Mouse (Mus musculus) embryonic facial prominence, embryonic 13.5 days (tissue): Measurements from ENCODE around the gene Cacul1. TPM values are rescaled to one million over a fixed set of nuclear protein-coding genes. Genes with fewer than 3 reads are reported as not detected.

Experiments used
- ATAC-seq: fragments of 200-750 bp; cut with Nextera tagmentation; 2 replicates; pipeline ENCODE4 v1.8.0; 2017; ENCODE audit warnings: low read depth; ENCODE audit not compliant: insufficient number of reproducible peaks, insufficient read depth, low FRiP score, low TSS enrichment
- H3K27ac ChIP-seq: fragments of 300-500 bp; sonication (generic); 2 replicates; pipeline ENCODE4 v1.5.1; 2015; ENCODE audit warnings: moderate library complexity, mild to moderate bottlenecking, inconsistent platforms
- H3K27me3 ChIP-seq: fragments of 300-500 bp; sonication (generic); 2 replicates; pipeline ENCODE4 v1.6.1; 2015; ENCODE audit warnings: mild to moderate bottlenecking, inconsistent platforms
- H3K36me3 ChIP-seq: fragments of 300-500 bp; sonication (generic); 2 replicates; pipeline ENCODE4 v1.6.1; 2015; ENCODE audit warnings: mild to moderate bottlenecking, inconsistent platforms
- H3K4me1 ChIP-seq: fragments of 300-500 bp; sonication (generic); 2 replicates; pipeline ENCODE4 v1.6.1; 2015; ENCODE audit warnings: inconsistent platforms
- H3K4me2 ChIP-seq: fragments of 300-500 bp; sonication (generic); 2 replicates; pipeline ENCODE4 v1.6.1; 2015; ENCODE audit warnings: moderate library complexity, mild to moderate bottlenecking, inconsistent platforms
- H3K4me3 ChIP-seq: fragments of 300-500 bp; sonication (generic); 2 replicates; pipeline ENCODE4 v1.5.1; 2015; ENCODE audit warnings: mild to moderate bottlenecking, inconsistent platforms
- H3K9ac ChIP-seq: fragments of 300-500 bp; sonication (generic); 2 replicates; pipeline ENCODE4 v1.6.1; 2015; ENCODE audit warnings: mild to moderate bottlenecking, inconsistent platforms
- H3K9me3 ChIP-seq: fragments of 300-500 bp; sonication (generic); 2 replicates; pipeline ENCODE4 v1.6.1; 2016; ENCODE audit warnings: inconsistent platforms
- WGBS: fragments of 180-500 bp; shearing (Covaris S2); methylation state at CpG from one replicate; pipeline ENCODE4 v1.1.7; 2015; ENCODE audit warnings: mixed read lengths; 5-methylcytosine and 5-hydroxymethylcytosine counted together
- polyA plus RNA-seq: library from polyadenylated mRNA; unstranded; fragments of >200 nt; fragmentation: Nextera tagmentation; extraction: Ambion mirVana; gene quantifications from 2 replicates; pipeline ENCODE4 v1.2.1, GENCODE M21; 2015

The Cacul1 gene
- polyA plus RNA-seq, 1 experiment from 2014 or later, result 20.0 TPM

- Histone ChIP-seq H3K4me3 (no peak overlapping the region), H3K9me3 (no peaks in the 10 kb centered on the region), H3K4me1 (no peaks in the 10 kb centered on the region), H3K9ac (no peak overlapping the region), H3K36me3 (peaks cover 27% of the 10 kb centered on the region), H3K27me3 (no peaks in the 10 kb centered on the region), H3K27ac (no peak overlapping the region), H3K4me2 (no peak overlapping the region)
- 93% methylated on average over 3 of the region's 3 CpGs for WGBS
- ATAC-seq, result no peak
Measured at GRCm38 (mm10) chr19:60528602-60529001, 52.2 kb downstream of the Cacul1 start.

GRCm38 (mm10) chr19:60526876-60527275 is 53.9 kb downstream of the Cacul1 start:
- WGBS, result 88% methylated on average over 4 of the region's 4 CpGs
- H3K27me3 ChIP-seq, result no peaks in the 10 kb centered on the region

GRCm38 (mm10) chr19:60525086-60525485 is 55.7 kb downstream of the Cacul1 start:
- H3K9ac ChIP-seq, result no peak overlapping the region
- no peaks in the 10 kb centered on the region for H3K4me1 ChIP-seq
- H3K4me2 ChIP-seq, result no peak overlapping the region
- 78% methylated on average over 1 of the region's 1 CpGs for WGBS
- no peak for ATAC-seq
- no peak overlapping the region for H3K4me3 ChIP-seq
- peaks cover 17% of the 10 kb centered on the region for H3K36me3 ChIP-seq
- no peaks in the 10 kb centered on the region for H3K27me3 ChIP-seq
- no peaks in the 10 kb centered on the region for H3K9me3 ChIP-seq
- no peak overlapping the region for H3K27ac ChIP-seq

More at GRCm38 (mm10) chr19:60526876-60527275, 53.9 kb downstream of the Cacul1 start:
- Histone ChIP-seq H3K4me2 (no peak overlapping the region), H3K9ac (no peak overlapping the region), H3K36me3 (peaks cover 22% of the 10 kb centered on the region), H3K4me1 (no peaks in the 10 kb centered on the region), H3K27ac (no peak overlapping the region), H3K9me3 (no peaks in the 10 kb centered on the region), H3K4me3 (no peak overlapping the region)
- no peak for ATAC-seq

GRCm38 (mm10) chr19:60524678-60525077 is 56.1 kb downstream of the Cacul1 start:
- 92% methylated on average over 3 of the region's 3 CpGs for WGBS
- no peak overlapping the region for H3K9ac ChIP-seq
- no peak for ATAC-seq

GRCm38 (mm10) chr19:60520131-60520530 is 60.7 kb downstream of the Cacul1 start:
- no peak for ATAC-seq
- Histone ChIP-seq H3K27ac (no peak overlapping the region), H3K4me3 (no peak overlapping the region), H3K36me3 (no peaks in the 10 kb centered on the region), H3K9me3 (no peaks in the 10 kb centered on the region), H3K27me3 (no peaks in the 10 kb centered on the region), H3K4me1 (no peaks in the 10 kb centered on the region), H3K9ac (no peak overlapping the region), H3K4me2 (no peak overlapping the region)
- 84% methylated on average over 3 of the region's 3 CpGs for WGBS

More at GRCm38 (mm10) chr19:60524678-60525077, 56.1 kb downstream of the Cacul1 start:
- Histone ChIP-seq H3K36me3 (peaks cover 17% of the 10 kb centered on the region), H3K27me3 (no peaks in the 10 kb centered on the region), H3K9me3 (no peaks in the 10 kb centered on the region), H3K4me2 (no peak overlapping the region), H3K27ac (no peak overlapping the region), H3K4me1 (no peaks in the 10 kb centered on the region), H3K4me3 (no peak overlapping the region)

- H3K27me3 ChIP-seq, result no peaks in the 10 kb centered on the region
- no peak overlapping the region for H3K27ac ChIP-seq
- ATAC-seq, result no peak
- no peaks in the 10 kb centered on the region for H3K4me1 ChIP-seq
- H3K36me3 ChIP-seq, result no peaks in the 10 kb centered on the region
- H3K9ac ChIP-seq, result no peak overlapping the region
- no peak overlapping the region for H3K4me3 ChIP-seq
- no peak overlapping the region for H3K4me2 ChIP-seq
- WGBS, result 63% methylated on average over 2 of the region's 2 CpGs
- H3K9me3 ChIP-seq, result no peaks in the 10 kb centered on the region
Measured at GRCm38 (mm10) chr19:60515064-60515463, 65.8 kb downstream of the Cacul1 start.

GRCm38 (mm10) chr19:60513431-60513830 is 67.4 kb downstream of the Cacul1 start:
- no peak overlapping the region for H3K4me2 ChIP-seq
- no peaks in the 10 kb centered on the region for H3K9me3 ChIP-seq
- no peak for ATAC-seq
- no peak overlapping the region for H3K27ac ChIP-seq
- no peak overlapping the region for H3K4me3 ChIP-seq
- no peaks in the 10 kb centered on the region for H3K27me3 ChIP-seq
- 62% methylated on average over 3 of the region's 3 CpGs for WGBS
- H3K36me3 ChIP-seq, result no peaks in the 10 kb centered on the region
- no peak overlapping the region for H3K9ac ChIP-seq
- H3K4me1 ChIP-seq, result no peaks in the 10 kb centered on the region

- no peaks in the 10 kb centered on the region for H3K4me1 ChIP-seq
- H3K27ac ChIP-seq, result no peak overlapping the region
- no peaks in the 10 kb centered on the region for H3K9me3 ChIP-seq
- H3K4me3 ChIP-seq, result no peak overlapping the region
- no peaks in the 10 kb centered on the region for H3K27me3 ChIP-seq
- no peak overlapping the region for H3K4me2 ChIP-seq
- ATAC-seq, result no peak
- no peak overlapping the region for H3K9ac ChIP-seq
- no peaks in the 10 kb centered on the region for H3K36me3 ChIP-seq
Measured at GRCm38 (mm10) chr19:60500209-60500608, 80.6 kb downstream of the Cacul1 start.

- H3K27me3 ChIP-seq, result no peaks in the 10 kb centered on the region
- WGBS, result 62% methylated on average over 4 of the region's 4 CpGs
- H3K36me3 ChIP-seq, result no peaks in the 10 kb centered on the region
- no peak overlapping the region for H3K9ac ChIP-seq
- ATAC-seq, result no peak
- no peak overlapping the region for H3K27ac ChIP-seq
- H3K4me2 ChIP-seq, result no peak overlapping the region
- H3K9me3 ChIP-seq, result no peaks in the 10 kb centered on the region
- no peaks in the 10 kb centered on the region for H3K4me1 ChIP-seq
- H3K4me3 ChIP-seq, result no peak overlapping the region
Measured at GRCm38 (mm10) chr19:60497171-60497570, 83.7 kb downstream of the Cacul1 start.

- 60% methylated on average over 3 of the region's 3 CpGs for WGBS
- H3K27ac ChIP-seq, result no peak overlapping the region
- H3K4me3 ChIP-seq, result no peak overlapping the region
- no peaks in the 10 kb centered on the region for H3K4me1 ChIP-seq
- H3K27me3 ChIP-seq, result no peaks in the 10 kb centered on the region
- no peaks in the 10 kb centered on the region for H3K36me3 ChIP-seq
- no peaks in the 10 kb centered on the region for H3K9me3 ChIP-seq
- no peak for ATAC-seq
- no peak overlapping the region for H3K4me2 ChIP-seq
- no peak overlapping the region for H3K9ac ChIP-seq
Measured at GRCm38 (mm10) chr19:60495772-60496171, 85.1 kb downstream of the Cacul1 start.

- no peaks in the 10 kb centered on the region for H3K4me1 ChIP-seq
- no peak overlapping the region for H3K27ac ChIP-seq
- no peak for ATAC-seq
- no peaks in the 10 kb centered on the region for H3K36me3 ChIP-seq
- no peak overlapping the region for H3K4me3 ChIP-seq
- 82% methylated on average over 1 of the region's 1 CpGs for WGBS
- H3K9me3 ChIP-seq, result no peaks in the 10 kb centered on the region
- H3K4me2 ChIP-seq, result no peak overlapping the region
- H3K9ac ChIP-seq, result no peak overlapping the region
- no peaks in the 10 kb centered on the region for H3K27me3 ChIP-seq
Measured at GRCm38 (mm10) chr19:60489566-60489965, 91.3 kb downstream of the Cacul1 start.

- Histone ChIP-seq H3K27me3 (no peaks in the 10 kb centered on the region), H3K36me3 (no peaks in the 10 kb centered on the region), H3K4me3 (no peak overlapping the region), H3K9me3 (no peaks in the 10 kb centered on the region), H3K4me1 (no peaks in the 10 kb centered on the region), H3K9ac (no peak overlapping the region), H3K27ac (no peak overlapping the region), H3K4me2 (no peak overlapping the region)
- no peak for ATAC-seq
Measured at GRCm38 (mm10) chr19:60485261-60485660, 95.6 kb downstream of the Cacul1 start.

GRCm38 (mm10) chr19:60478859-60479258 is 102.0 kb downstream of the Cacul1 start:
- Histone ChIP-seq H3K9me3 (no peaks in the 10 kb centered on the region), H3K27me3 (no peaks in the 10 kb centered on the region; the same call in 1 of the 2 replicates), H3K4me3 (no peak overlapping the region), H3K36me3 (no peaks in the 10 kb centered on the region), H3K4me1 (no peaks in the 10 kb centered on the region), H3K4me2 (no peak overlapping the region), H3K9ac (no peak overlapping the region), H3K27ac (no peak overlapping the region)
- WGBS, result 39% methylated on average over 1 of the region's 1 CpGs
- ATAC-seq, result no peak
